Mouse (Mus musculus) heart, postnatal 14 days (tissue): ENCODE data around the gene Angptl7. TPM values are rescaled to one million over a fixed set of nuclear protein-coding genes. Genes with fewer than 3 reads are reported as not detected.

Source experiments
- DNase-seq, 2 experiments: peaks; one replicate each; pipeline ENCODE4 v3.0.0; 2021 to 2022
- intact Hi-C: fragments of 180-260 bp; cut with DNase I; formaldehyde crosslinking; loops from one replicate; pipeline ENCODE4 v1.15.1; 2025
- total RNA-seq, 2 experiments: library from RNA; stranded (reverse); gene quantifications; 2 replicates each; pipeline ENCODE4 v1.2.3; 2021

Gene Angptl7
- total RNA-seq, 2 experiments from 2014 or later = 2.8 to 5.7 TPM

GRCm38 (mm10) chr4:148504497-148504959, 4.3 kb upstream of the Angptl7 start:
- DNase-seq = peak; percentile 55 to 67
- intact Hi-C loops = no loop called here

GRCm38 (mm10) chr4:148495874-148496689, 4.2 kb downstream of the Angptl7 start:
- intact Hi-C loops = no loop called here
- DNase-seq = no peak

- DNase-seq = no peak
- intact Hi-C loops = no loop called here
Measured at GRCm38 (mm10) chr4:148495160-148495559, 5.1 kb downstream of the Angptl7 start.

GRCm38 (mm10) chr4:148491448-148491847, 8.8 kb downstream of the Angptl7 start:
- intact Hi-C loops = no loop called here

GRCm38 (mm10) chr4:148490502-148490901, 9.8 kb downstream of the Angptl7 start:
- no peak for DNase-seq
- intact Hi-C loops = no loop called here

More at GRCm38 (mm10) chr4:148491448-148491847, 8.8 kb downstream of the Angptl7 start:
- DNase-seq = no peak

- no peak for DNase-seq
- intact Hi-C loops = no loop called here
Measured at GRCm38 (mm10) chr4:148487841-148488240, 12.4 kb downstream of the Angptl7 start.

GRCm38 (mm10) chr4:148484511-148484910, 15.7 kb downstream of the Angptl7 start:
- no peak for DNase-seq
- intact Hi-C loops = no loop called here

GRCm38 (mm10) chr4:148481557-148482168, 18.6 kb downstream of the Angptl7 start:
- no peak for DNase-seq
- intact Hi-C loops = no loop called here

- intact Hi-C loops = no loop called here
Measured at GRCm38 (mm10) chr4:148480245-148480644, 20.0 kb downstream of the Angptl7 start.

GRCm38 (mm10) chr4:148473496-148473895, 26.8 kb downstream of the Angptl7 start:
- no peak for DNase-seq
- intact Hi-C loops = no loop called here

More at GRCm38 (mm10) chr4:148480245-148480644, 20.0 kb downstream of the Angptl7 start:
- DNase-seq = no peak

GRCm38 (mm10) chr4:148472436-148473174, 27.7 kb downstream of the Angptl7 start:
- intact Hi-C loops = no loop called here
- no peak for DNase-seq

GRCm38 (mm10) chr4:148471363-148471806, 28.9 kb downstream of the Angptl7 start:
- intact Hi-C loops = no loop called here
- DNase-seq = no peak

- intact Hi-C loops = no loop called here
- no peak for DNase-seq
Measured at GRCm38 (mm10) chr4:148469487-148470252, 30.6 kb downstream of the Angptl7 start.

- intact Hi-C loops = no loop called here
- DNase-seq = no peak
Measured at GRCm38 (mm10) chr4:148468396-148468795, 31.9 kb downstream of the Angptl7 start.

GRCm38 (mm10) chr4:148466511-148467079, 33.7 kb downstream of the Angptl7 start:
- DNase-seq = no peak
- intact Hi-C loops = no loop called here

GRCm38 (mm10) chr4:148464869-148465268, 35.4 kb downstream of the Angptl7 start:
- intact Hi-C loops = no loop called here
- no peak for DNase-seq

GRCm38 (mm10) chr4:148464301-148464700, 36.0 kb downstream of the Angptl7 start:
- no peak for DNase-seq
- intact Hi-C loops = no loop called here

GRCm38 (mm10) chr4:148463208-148463960, 36.9 kb downstream of the Angptl7 start:
- intact Hi-C loops = no loop called here
- DNase-seq = peak; percentile 14 to 49

- intact Hi-C loops = no loop called here
- no peak for DNase-seq
Measured at GRCm38 (mm10) chr4:148462717-148463116, 37.5 kb downstream of the Angptl7 start.
